Mouse (Mus musculus) midbrain, embryonic 12.5 days (tissue): ENCODE results near the gene Hsd11b1. TPM values are rescaled to one million over a fixed set of nuclear protein-coding genes. Genes with fewer than 3 reads are reported as not detected.

ENCODE experiments used
- ATAC-seq: fragments of 200-750 bp; cut with Nextera tagmentation; 2 replicates; pipeline ENCODE4 v1.8.0; 2017; ENCODE audit warnings: low read depth, moderate TSS enrichment, moderate library complexity; ENCODE audit not compliant: low FRiP score
- H3K27ac ChIP-seq: fragments of 300-500 bp; sonication (generic); replicated peaks from 2 replicates; pipeline ENCODE4 v1.5.1; 2016; ENCODE audit warnings: mild to moderate bottlenecking
- H3K27me3 ChIP-seq: fragments of 300-500 bp; sonication (generic); 2 replicates; pipeline ENCODE4 v1.6.1; 2016; ENCODE audit warnings: mild to moderate bottlenecking
- H3K36me3 ChIP-seq: fragments of 300-500 bp; sonication (generic); 2 replicates; pipeline ENCODE4 v1.6.1; 2016
- H3K4me1 ChIP-seq: fragments of 300-500 bp; sonication (generic); 2 replicates; pipeline ENCODE4 v1.6.1; 2016
- H3K4me2 ChIP-seq: fragments of 300-500 bp; sonication (generic); replicated peaks from 2 replicates; pipeline ENCODE4 v1.6.1; 2016; ENCODE audit warnings: mild to moderate bottlenecking, moderate library complexity
- H3K4me3 ChIP-seq: fragments of 300-500 bp; sonication (generic); 2 replicates; pipeline ENCODE4 v1.5.1; 2016; ENCODE audit warnings: mild to moderate bottlenecking
- H3K9ac ChIP-seq: fragments of 300-500 bp; sonication (generic); replicated peaks from 2 replicates; pipeline ENCODE4 v1.6.1; 2016; ENCODE audit warnings: mild to moderate bottlenecking, moderate library complexity
- H3K9me3 ChIP-seq: fragments of 300-500 bp; sonication (generic); 2 replicates; pipeline ENCODE4 v1.6.1; 2016; ENCODE audit warnings: mild to moderate bottlenecking
- WGBS: fragments of 180-500 bp; shearing (Covaris S2); methylation state at CpG from one replicate; pipeline ENCODE4 v1.1.7; 2016; 5-methylcytosine and 5-hydroxymethylcytosine counted together
- polyA plus RNA-seq: library from polyadenylated mRNA; unstranded; fragments of >200 nt; fragmentation: Nextera tagmentation; extraction: Ambion mirVana; gene quantifications from 2 replicates; pipeline ENCODE4 v1.2.1, GENCODE M21; 2016

Hsd11b1 gene
- polyA plus RNA-seq, 1 experiment from 2014 or later = not detected

DNA sequence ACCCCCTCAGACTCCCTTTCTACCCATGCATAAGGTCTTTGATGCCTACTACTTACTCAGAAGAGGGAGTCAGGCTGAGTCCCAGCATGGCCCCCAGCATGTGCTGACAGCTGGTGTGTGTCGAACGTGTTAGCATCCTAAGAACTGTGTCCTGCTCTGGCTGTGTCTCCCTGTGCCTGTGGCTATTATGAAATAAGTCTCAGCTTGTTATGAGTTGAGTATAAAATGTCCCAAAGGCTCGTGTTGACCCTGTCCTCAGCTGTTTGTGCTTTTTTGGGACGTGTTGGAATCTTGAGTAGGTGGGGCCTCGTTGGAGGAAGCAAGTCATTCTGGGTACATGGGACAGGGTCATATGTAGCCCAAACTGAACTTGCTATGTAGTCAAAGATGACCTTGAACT is 49.8 kb downstream of the Hsd11b1 start:
- Histone ChIP-seq H3K4me3 (no peak overlapping the region), H3K9ac (no peak overlapping the region), H3K4me2 (no peak overlapping the region), H3K36me3 (no peaks in the 10 kb centered on the region), H3K27ac (no peak overlapping the region), H3K27me3 (no peaks in the 10 kb centered on the region), H3K4me1 (no peaks in the 10 kb centered on the region), H3K9me3 (no peaks in the 10 kb centered on the region)
- no peak for ATAC-seq
- WGBS = 79% methylated on average over 5 of the region's 5 CpGs

DNA sequence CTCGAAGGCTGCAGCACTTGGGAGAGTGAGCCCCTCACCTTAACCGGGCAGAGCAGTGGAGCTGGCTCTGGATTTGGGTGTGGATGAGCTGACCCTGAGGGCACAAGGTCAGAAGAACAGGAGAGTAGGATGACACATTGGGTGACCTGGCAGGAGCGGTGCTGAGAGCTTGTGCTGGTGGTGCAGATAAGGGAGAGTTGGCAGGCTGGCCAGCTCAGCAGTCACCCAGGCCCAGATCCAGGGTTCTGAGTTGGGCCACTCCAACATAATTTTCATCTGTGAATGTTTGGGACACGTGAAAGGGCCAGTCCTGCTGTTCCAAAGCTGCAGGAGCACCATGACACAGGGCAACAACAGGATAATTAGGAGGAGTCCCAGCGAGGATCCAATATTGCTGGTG is 52.5 kb downstream of the Hsd11b1 start:
- no peak overlapping the region for H3K4me3 ChIP-seq
- H3K9ac ChIP-seq = no peak overlapping the region
- no peaks in the 10 kb centered on the region for H3K9me3 ChIP-seq
- H3K4me1 ChIP-seq = no peaks in the 10 kb centered on the region
- WGBS = 75% methylated on average over 5 of the region's 5 CpGs
- H3K27ac ChIP-seq = no peak overlapping the region
- ATAC-seq = no peak
- no peak overlapping the region for H3K4me2 ChIP-seq
- no peaks in the 10 kb centered on the region for H3K36me3 ChIP-seq
- H3K27me3 ChIP-seq = no peaks in the 10 kb centered on the region

DNA sequence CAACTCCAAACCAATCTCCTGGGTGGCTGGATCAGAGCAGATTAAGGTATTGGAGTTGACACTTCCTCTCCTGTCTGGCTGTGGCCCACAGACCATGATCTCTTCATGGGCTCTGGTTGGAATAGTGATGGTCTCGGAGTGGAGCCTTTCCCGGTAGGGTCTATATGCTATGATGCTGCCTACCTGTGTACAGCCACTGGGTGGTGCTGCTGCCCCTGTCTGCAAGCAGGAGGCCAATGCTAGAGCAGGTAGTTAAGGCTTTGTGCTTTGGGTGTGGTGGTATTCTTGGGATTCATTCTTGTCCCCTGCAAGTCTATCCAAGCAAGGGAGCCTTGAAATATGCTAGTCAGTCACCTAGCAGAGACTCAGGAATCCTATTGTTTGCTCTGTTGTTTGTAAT is 55.7 kb downstream of the Hsd11b1 start:
- H3K4me2 ChIP-seq = no peak overlapping the region
- WGBS = 44% methylated on average over 2 of the region's 2 CpGs
- H3K4me3 ChIP-seq = no peak overlapping the region
- H3K27me3 ChIP-seq = no peaks in the 10 kb centered on the region
- H3K9ac ChIP-seq = no peak overlapping the region
- H3K27ac ChIP-seq = no peak overlapping the region
- no peaks in the 10 kb centered on the region for H3K4me1 ChIP-seq
- no peaks in the 10 kb centered on the region for H3K36me3 ChIP-seq
- ATAC-seq = no peak
- H3K9me3 ChIP-seq = no peaks in the 10 kb centered on the region

DNA sequence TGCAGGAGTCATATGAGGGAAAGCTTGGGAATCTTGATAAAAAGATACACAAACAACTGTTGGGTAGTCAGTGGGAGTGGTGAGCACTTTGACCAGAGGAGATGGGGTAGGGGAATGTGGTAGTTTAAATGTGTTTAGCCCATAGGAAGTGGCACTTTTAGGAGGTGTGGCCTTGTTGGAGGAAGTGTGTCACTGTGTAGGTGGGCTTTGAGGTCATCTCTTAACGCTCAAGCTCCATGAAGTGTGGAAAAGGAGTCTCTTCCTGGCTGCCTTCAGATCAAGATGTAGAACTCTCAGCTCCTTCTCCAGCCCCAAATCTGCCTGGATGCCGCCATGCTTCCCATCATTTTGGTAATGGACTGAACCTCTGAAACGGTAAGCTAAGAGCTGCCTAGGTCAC is 56.4 kb downstream of the Hsd11b1 start, which contains the start of gene Lamb3:
TSS of gene Lamb3 (plus strand) at position 197 of the 400 bp plus-strand sequence.
- H3K27me3 ChIP-seq = no peaks in the 10 kb centered on the region
- ATAC-seq = no peak
- no peak within 1 kb of the TSS for H3K9ac ChIP-seq
- 88% methylated on average over 3 of the region's 3 CpGs for WGBS
- no peaks in the 10 kb centered on the region for H3K4me1 ChIP-seq
- no peak within 1 kb of the TSS for H3K4me2 ChIP-seq
- no peak within 1 kb of the TSS for H3K4me3 ChIP-seq
- no peak within 1 kb of the TSS for H3K27ac ChIP-seq
- H3K36me3 ChIP-seq = no peaks in the 10 kb centered on the region
- no peaks in the 10 kb centered on the region for H3K9me3 ChIP-seq

DNA sequence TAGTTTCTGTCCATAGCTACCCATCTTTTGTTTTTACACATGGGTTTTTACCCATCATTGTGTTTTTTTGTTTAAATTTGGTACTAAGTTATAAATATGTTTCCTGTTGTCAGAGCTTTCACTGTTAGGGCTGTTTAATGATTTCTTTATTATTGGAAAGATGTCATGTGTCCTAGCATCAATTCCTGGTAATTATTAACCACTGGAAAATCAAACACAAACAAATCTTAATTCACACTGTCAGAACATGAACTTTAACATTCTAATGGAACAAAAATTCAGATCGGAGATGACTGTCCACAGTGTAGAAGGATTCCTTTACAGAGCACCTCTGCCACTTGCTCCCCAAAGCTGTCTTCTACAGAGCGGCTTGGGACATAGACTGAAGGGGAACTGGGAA is 58.4 kb downstream of the Hsd11b1 start:
- no peak overlapping the region for H3K9ac ChIP-seq
- no peaks in the 10 kb centered on the region for H3K9me3 ChIP-seq
- ATAC-seq = no peak
- no peaks in the 10 kb centered on the region for H3K4me1 ChIP-seq
- 94% methylated on average over 2 of the region's 2 CpGs for WGBS
- H3K27ac ChIP-seq = no peak overlapping the region
- H3K4me2 ChIP-seq = no peak overlapping the region
- H3K36me3 ChIP-seq = no peaks in the 10 kb centered on the region
- no peak overlapping the region for H3K4me3 ChIP-seq
- H3K27me3 ChIP-seq = no peaks in the 10 kb centered on the region; the same call in 1 of the 2 replicates

DNA sequence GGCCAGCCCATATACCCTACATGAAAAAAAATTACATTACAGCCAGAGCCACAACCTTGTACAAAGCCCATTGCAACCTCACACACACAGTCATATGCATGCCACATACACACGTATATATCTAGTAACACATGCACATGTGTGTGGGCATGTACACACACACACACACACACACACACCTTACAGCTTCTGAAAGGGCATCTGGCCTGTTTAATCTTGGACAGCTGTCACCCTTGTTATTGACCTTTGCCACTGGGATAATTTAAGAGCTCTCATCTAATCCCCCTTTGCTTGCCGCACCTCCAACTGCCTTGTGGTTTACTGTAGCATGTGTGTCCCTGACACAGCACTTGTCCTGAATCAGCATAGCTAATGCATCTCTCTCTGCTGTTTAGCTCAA is 60.1 kb downstream of the Hsd11b1 start:
- Histone ChIP-seq H3K36me3 (no peaks in the 10 kb centered on the region), H3K4me1 (no peaks in the 10 kb centered on the region), H3K9me3 (no peaks in the 10 kb centered on the region), H3K4me2 (no peak overlapping the region), H3K4me3 (no peak overlapping the region), H3K9ac (no peak overlapping the region), H3K27ac (no peak overlapping the region), H3K27me3 (no peaks in the 10 kb centered on the region; the same call in 1 of the 2 replicates)
- 76% methylated on average over 2 of the region's 2 CpGs for WGBS
- no peak for ATAC-seq

DNA sequence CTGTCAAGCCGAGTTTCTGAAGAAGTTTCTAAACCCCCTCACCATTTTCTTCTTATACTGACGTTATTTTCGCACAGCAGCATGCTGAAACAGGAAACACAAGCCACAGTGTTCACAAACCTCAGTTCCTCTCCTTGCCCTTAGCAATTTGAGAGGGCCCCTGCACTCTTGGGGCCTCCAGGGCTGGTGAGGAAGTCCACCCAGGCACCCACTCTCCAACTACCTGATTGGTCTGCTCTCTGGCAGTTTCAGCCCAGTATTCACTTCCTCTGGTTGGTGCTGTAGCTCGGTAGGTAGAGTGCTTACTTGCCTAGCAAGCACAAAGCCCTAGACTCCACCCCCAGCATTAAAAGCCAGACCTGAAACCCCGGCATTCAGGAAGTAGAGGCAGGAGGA is 62.5 kb downstream of the Hsd11b1 start, which contains the start of gene Traf3ip3:
TSS of gene Traf3ip3 (minus strand) at position 321 of the 396 bp plus-strand sequence.
- no peak for ATAC-seq
- no peak within 1 kb of the TSS for H3K27ac ChIP-seq
- 72% methylated on average over 5 of the region's 5 CpGs for WGBS
- no peaks in the 10 kb centered on the region for H3K9me3 ChIP-seq
- no peaks in the 10 kb centered on the region for H3K4me1 ChIP-seq
- H3K27me3 ChIP-seq = no peaks in the 10 kb centered on the region; the same call in 1 of the 2 replicates
- H3K4me3 ChIP-seq = no peak within 1 kb of the TSS
- H3K36me3 ChIP-seq = no peaks in the 10 kb centered on the region
- H3K9ac ChIP-seq = no peak within 1 kb of the TSS
- H3K4me2 ChIP-seq = no peak within 1 kb of the TSS

DNA sequence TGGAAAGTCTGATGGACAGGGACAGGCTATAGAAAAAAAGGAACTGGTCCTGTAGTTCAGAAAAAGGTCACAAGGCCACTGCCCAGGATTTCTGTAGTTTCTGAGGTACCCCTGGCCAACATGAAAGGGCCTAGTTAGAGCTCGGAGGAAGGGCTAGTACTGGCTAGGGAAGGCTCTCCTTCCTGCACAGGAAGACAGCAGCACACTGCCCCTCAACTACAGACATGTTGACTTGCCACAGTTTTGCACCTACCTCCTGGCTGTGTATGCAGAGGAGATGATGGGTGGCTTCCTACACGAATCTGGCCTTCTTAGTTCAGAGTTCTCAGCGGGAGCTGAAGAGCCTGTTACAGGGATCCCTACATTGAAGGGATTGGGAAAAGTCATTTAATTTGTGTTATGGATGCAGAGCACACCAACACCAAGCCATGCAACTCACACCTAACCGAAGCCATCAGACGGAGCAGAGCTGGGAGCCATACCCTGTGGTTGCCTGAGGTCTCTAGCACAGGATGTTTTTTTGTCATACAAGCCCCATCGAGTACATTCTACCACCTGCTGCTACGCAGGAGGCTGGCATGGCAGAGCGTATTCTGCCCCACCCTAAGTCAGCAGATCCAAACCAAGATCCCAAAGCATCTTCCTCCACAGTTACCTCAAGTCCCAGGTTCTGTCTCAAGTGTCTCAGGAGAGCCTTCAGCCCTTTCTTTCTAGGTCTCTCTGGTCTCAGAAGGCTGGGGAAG is 63.1 kb downstream of the Hsd11b1 start:
- Histone ChIP-seq H3K9ac (no peak overlapping the region), H3K36me3 (no peaks in the 10 kb centered on the region), H3K9me3 (no peaks in the 10 kb centered on the region), H3K4me1 (no peaks in the 10 kb centered on the region), H3K4me2 (no peak overlapping the region), H3K27me3 (no peaks in the 10 kb centered on the region; the same call in 1 of the 2 replicates), H3K27ac (no peak overlapping the region), H3K4me3 (no peak overlapping the region)
- 81% methylated on average over 8 of the region's 8 CpGs for WGBS
- ATAC-seq = no peak

DNA sequence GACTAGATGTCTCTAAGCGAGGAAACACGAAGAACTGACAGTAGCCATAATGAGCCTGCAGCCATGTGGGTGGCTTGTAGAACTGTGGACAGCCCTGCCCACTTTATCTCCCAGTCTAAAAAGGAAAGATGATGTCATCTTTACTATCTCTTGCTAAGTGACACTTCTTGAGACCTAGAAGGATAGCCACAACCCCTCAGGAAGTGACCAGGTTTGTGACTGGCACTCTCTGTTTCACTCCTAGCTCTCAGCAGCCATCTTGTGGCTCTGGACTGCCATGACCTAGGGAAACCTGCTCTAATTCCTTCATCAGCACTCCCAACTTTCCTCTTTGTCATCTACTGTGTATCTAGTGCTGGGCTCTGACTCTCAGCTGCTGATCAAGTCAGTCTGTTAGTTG is 65.6 kb downstream of the Hsd11b1 start:
- WGBS = 83% methylated on average over 2 of the region's 2 CpGs
- no peak for ATAC-seq
- no peaks in the 10 kb centered on the region for H3K9me3 ChIP-seq
- no peak overlapping the region for H3K27ac ChIP-seq
- H3K9ac ChIP-seq = no peak overlapping the region
- no peaks in the 10 kb centered on the region for H3K36me3 ChIP-seq
- no peaks in the 10 kb centered on the region for H3K4me1 ChIP-seq
- no peak overlapping the region for H3K4me3 ChIP-seq
- no peak overlapping the region for H3K4me2 ChIP-seq
- H3K27me3 ChIP-seq = no peaks in the 10 kb centered on the region; the same call in 1 of the 2 replicates

DNA sequence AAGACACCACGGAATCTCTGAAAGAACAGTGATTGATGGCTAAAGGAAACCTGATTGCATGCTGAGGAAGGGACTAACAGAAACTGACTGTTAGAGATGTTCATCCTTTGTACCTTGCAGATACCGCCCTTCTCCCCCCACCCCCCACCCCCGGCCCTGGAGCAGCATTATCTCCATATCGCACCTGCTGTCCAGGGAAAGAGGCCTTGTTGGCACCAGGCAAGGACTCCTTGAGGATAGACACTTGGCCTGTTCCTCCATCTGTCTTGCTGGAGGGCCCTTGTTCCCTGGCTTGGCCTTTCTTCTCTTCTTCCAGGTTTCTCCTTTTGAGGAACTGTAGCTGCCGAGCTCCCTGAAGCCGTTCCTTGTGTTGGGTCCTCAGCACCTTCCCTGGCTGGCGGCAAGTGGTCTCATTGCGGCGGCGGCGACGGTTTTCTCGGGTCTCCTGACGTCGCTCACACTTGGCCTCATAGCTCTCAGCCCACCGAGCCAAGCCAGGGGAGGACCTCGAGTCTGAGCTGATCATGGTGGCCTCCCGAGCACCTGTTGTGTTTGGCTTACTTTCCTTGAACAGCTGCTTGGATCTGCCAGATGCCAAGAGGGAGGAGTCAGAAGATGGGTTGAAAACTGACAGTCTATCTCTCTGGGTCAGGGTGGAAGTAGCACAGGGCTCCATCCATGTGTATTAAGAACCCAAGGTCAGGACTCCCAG is 66.2 kb downstream of the Hsd11b1 start:
- H3K9ac ChIP-seq = no peak overlapping the region
- H3K27me3 ChIP-seq = no peaks in the 10 kb centered on the region; the same call in 1 of the 2 replicates
- H3K36me3 ChIP-seq = no peaks in the 10 kb centered on the region
- H3K9me3 ChIP-seq = no peaks in the 10 kb centered on the region
- H3K4me1 ChIP-seq = no peaks in the 10 kb centered on the region
- 94% methylated on average over 18 of the region's 18 CpGs for WGBS
- H3K4me3 ChIP-seq = no peak overlapping the region
- no peak overlapping the region for H3K27ac ChIP-seq
- no peak overlapping the region for H3K4me2 ChIP-seq
- ATAC-seq = no peak

DNA sequence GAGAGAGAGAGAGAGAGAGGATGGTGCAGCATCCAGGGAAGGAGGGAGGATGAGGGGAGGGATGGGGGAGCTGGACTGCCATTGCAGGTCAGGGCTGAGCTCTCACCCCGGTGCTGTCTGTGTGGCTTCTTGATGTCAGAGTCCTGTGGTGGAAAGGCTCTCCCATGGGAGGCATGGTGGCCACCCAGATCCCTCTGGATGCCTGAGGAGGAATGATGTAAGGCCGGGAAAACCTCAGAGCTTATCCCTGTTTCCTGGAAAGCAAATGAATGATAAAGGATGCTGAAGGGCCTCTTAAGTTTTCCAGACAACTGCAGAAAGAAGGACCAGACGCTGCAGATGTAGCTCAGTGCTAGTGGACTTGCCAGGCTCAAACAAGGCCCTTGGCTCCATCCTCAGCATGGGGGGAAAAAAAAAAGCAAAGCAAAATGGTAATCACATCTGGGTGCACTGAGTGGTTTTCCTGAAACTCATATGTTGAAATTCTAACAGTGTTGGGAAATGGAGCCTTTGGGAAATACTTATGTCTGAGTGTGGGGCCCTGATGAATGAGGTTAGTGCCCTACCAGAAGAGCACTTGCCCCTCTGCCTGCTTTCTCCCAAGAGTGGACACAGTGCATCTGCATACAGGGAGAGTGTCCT is 68.6 kb downstream of the Hsd11b1 start:
- Histone ChIP-seq H3K4me1 (no peaks in the 10 kb centered on the region), H3K9ac (no peak overlapping the region), H3K36me3 (no peaks in the 10 kb centered on the region), H3K27ac (no peak overlapping the region), H3K4me3 (no peak overlapping the region), H3K27me3 (no peaks in the 10 kb centered on the region), H3K9me3 (no peaks in the 10 kb centered on the region), H3K4me2 (no peak overlapping the region)
- 86% methylated on average over 3 of the region's 3 CpGs for WGBS
- ATAC-seq = no peak
